ENCODE assay signal across 16 mouse cellular contexts in genomic region chr2:72554603-72555002, GRCm38 (mm10).
A peak's percentile ranks its signal among the peaks of the same experiment; 100 is the strongest.
DNase-seq lines count a peak whose midpoint lies in the region; ATAC-seq and TF ChIP-seq lines count a peak whose summit lies in the region.
"Had no signal": no experiment of that assay in that cellular context is flagged by ENCODE, and none has a peak within 500 bp of the region (broad histone marks: within the 10 kb centered on the region; RNA-seq: fewer than 3 reads in every experiment).

No protein-coding gene starts in this region.

- no peak for ATAC-seq in megakaryocyte-erythroid progenitor cell, adult 5-6 weeks (replicated peaks; ENCODE audit: low FRiP score, low TSS enrichment, poor library complexity, severe bottlenecking)
- ATAC-seq: intestine, embryonic 16.5 days; liver, postnatal 0 days had no signal

- no peak for TF ChIP-seq POLR2A in brain, embryonic 14.5 days (IDR thresholded peaks at IDR 0.05; ENCODE audit: borderline replicate concordance, extremely low read depth, insufficient read depth, insufficient read length, poor library complexity, severe bottlenecking)

- DNase-seq in kidney, postnatal 10 days = peak; percentile 17
- no peak for DNase-seq in kidney, adult 8-10 months
- DNase-seq in brain, embryonic 14.5 days (ENCODE audit: low read depth) = peak; percentile 42
- DNase-seq in gastrocnemius, postnatal 25 days = peak; percentile 67
- peak; percentile 62 for DNase-seq in lung, postnatal 14 days
- no peak for DNase-seq in cerebellum, adult 9-11 months
- no peak for DNase-seq in limb, embryonic 10.5 days (ENCODE audit: low spot score)
- DNase-seq: left cerebral cortex, postnatal 4 days; liver, postnatal 0 days; midbrain, embryonic 14.5 days had no signal

- no peaks in the 10 kb centered on the region for H3K27me3 ChIP-seq in limb, embryonic 10.5 days (ENCODE audit: low read depth, poor library complexity, severe bottlenecking)
- H3K27me3 ChIP-seq: stomach, embryonic 15.5 days had no signal

- no peak overlapping the region for H3K4me3 ChIP-seq in limb, embryonic 10.5 days
- H3K4me3 ChIP-seq: hindbrain, embryonic 10.5 days; layer of hippocampus, adult 2 months; neural tube, embryonic 13.5 days; stomach, embryonic 15.5 days had no signal

- 89% methylated on average over 5 of the region's 5 CpGs for WGBS in limb, embryonic 10.5 days

- H3K4me1 ChIP-seq in limb, embryonic 10.5 days = peaks cover 45% of the 10 kb centered on the region
- H3K4me1 ChIP-seq: stomach, embryonic 15.5 days had no signal

- H3K36me3 ChIP-seq in limb, embryonic 10.5 days = no peaks in the 10 kb centered on the region
- H3K36me3 ChIP-seq: hindbrain, embryonic 10.5 days; neural tube, embryonic 13.5 days; stomach, embryonic 15.5 days had no signal

- H3K27ac ChIP-seq in limb, embryonic 10.5 days = no peak overlapping the region
- H3K27ac ChIP-seq: hindbrain, embryonic 10.5 days; layer of hippocampus, adult 2 months; neural tube, embryonic 13.5 days; stomach, embryonic 15.5 days had no signal

- no peaks in the 10 kb centered on the region for H3K9me3 ChIP-seq in limb, embryonic 10.5 days (replicated peaks)
- H3K9me3 ChIP-seq: hindbrain, embryonic 10.5 days; neural tube, embryonic 13.5 days; stomach, embryonic 15.5 days had no signal

- no peak for TF ChIP-seq CTCF in brain, embryonic 14.5 days (IDR thresholded peaks at IDR 0.05; ENCODE audit: borderline replicate concordance, extremely low read depth, insufficient read depth, insufficient read length)

Comparison
In these comparisons a context has a peak if more than half of its experiments do, and no peak if none do; other contexts are left out.
1. DNase-seq: peak in kidney, postnatal 10 days (single experiment), brain, embryonic 14.5 days (single experiment), gastrocnemius, postnatal 25 days (single experiment) and lung, postnatal 14 days (single experiment); none in kidney, adult 8-10 months (0 of 2), cerebellum, adult 9-11 months (single experiment) and limb, embryonic 10.5 days (single experiment).